Mouse (Mus musculus) hindbrain, embryonic 16.5 days (tissue): ENCODE results near the gene Iqsec3. TPM values are rescaled to one million over a fixed set of nuclear protein-coding genes. Genes with fewer than 3 reads are reported as not detected.

Source experiments
- microRNA-seq: library from miRNA; unstranded; fragments of <30 nt; microRNA quantifications from one replicate; pipeline ENCODE4, GENCODE M21; 2017
- polyA plus RNA-seq: library from polyadenylated mRNA; unstranded; fragments of >200 nt; fragmentation: Nextera tagmentation; extraction: Ambion mirVana; gene quantifications from 2 replicates; pipeline ENCODE4 v1.2.1, GENCODE M21; 2015

Gene Iqsec3
- polyA plus RNA-seq, 1 experiment from 2014 or later = 13.0 TPM

Small RNAs within 50 kb of the gene (microRNA-seq; reads per million reads assigned to microRNA genes)
- not detected for gene Gm24855

Other genes starting within 250 kb of the Iqsec3 start
- gene Usp18, start 227.8 kb downstream of the Iqsec3 start, polyA plus RNA-seq = 0.75 and 1.7 TPM in 2 replicates
- gene Slc6a13, start 173.5 kb downstream of the Iqsec3 start, polyA plus RNA-seq = 55.2 and 61.7 TPM in 2 replicates
- 2.4 and 2.5 TPM in 2 replicates for gene Slc6a12, start 130.6 kb downstream of the Iqsec3 start, polyA plus RNA-seq
- gene A2m, start 161.7 kb upstream of the Iqsec3 start, polyA plus RNA-seq = 15.2 and 15.3 TPM in 2 replicates